Mouse (Mus musculus): Measurements from ENCODE around the gene Ociad1. TPM values are rescaled to one million over a fixed set of nuclear protein-coding genes. Genes with fewer than 3 reads are reported as not detected.
"Not testable (repeated sequence)": the region's sequence is repeated elsewhere in the genome, so short reads cannot be mapped to it uniquely, and the experiment has no call there.

The Ociad1 gene
- total RNA-seq, 2 experiments from 2014 or later: 454 to 476 TPM

DNA sequence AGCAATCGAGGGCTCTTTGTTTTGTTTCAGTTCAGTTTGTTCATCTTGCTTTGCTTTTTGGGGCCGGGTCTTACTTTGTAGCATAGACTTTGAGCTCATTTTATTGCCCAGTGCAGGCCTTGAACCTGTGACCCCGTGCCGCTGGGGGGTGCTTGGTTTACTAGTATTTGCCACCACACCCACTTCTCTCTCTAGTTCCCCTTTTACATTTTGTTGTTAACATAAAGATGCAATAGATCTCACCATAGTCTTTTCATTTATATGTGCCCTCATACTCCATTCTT lies 12.1 kb upstream of the Ociad1 start:
- no peak for DNase-seq (ENCODE audit: extremely low spot score in 1 of 2, low spot score in 1 of 2)

DNA sequence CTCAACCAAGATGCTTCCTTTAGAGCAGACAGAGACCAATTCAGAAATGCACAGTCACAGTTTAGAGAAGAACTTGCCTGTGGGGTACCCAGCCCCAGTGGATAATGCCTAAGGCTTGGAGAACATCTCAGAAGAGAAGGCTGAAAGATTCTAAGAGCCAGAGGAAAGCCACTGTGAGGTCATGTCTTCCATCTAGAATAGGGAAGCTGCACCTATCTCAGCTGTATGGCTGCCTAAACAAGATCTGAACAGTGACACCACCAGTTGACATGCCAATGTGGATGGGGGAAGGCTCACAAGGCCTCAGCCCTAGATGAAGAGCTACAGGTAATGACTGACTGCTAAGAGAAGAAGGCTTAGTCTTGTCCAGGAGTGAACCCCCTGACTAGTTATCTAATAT lies 8.5 kb upstream of the Ociad1 start:
- no peak for DNase-seq (ENCODE audit: extremely low spot score in 1 of 2, low spot score in 1 of 2)

- DNase-seq (ENCODE audit: extremely low spot score in 1 of 2, low spot score in 1 of 2): no peak
Measured at GRCm38 (mm10) chr5:73285470-73285978, 7.1 kb upstream of the Ociad1 start.

GRCm38 (mm10) chr5:73286603-73287002 lies 6.0 kb upstream of the Ociad1 start:
- DNase-seq (ENCODE audit: extremely low spot score in 1 of 2, low spot score in 1 of 2): no peak

DNA sequence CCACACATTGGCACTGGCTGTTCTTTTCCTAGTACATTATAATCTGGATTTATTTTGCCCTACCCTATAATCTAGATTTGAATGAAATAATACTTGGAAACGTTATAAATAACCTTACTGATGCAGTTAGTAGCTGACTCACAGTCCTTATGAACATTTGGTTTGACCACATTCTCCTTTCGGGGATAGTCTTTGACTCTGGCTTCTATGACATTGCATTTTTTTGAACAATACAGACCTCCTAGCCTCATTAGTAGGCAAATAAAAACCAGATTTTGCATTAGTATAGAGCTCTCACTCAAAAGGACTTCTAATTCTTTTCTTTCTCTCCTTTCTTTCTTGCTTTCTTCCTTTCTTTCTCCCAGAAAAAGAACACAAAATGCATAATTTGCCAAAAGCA lies 2.7 kb upstream of the Ociad1 start:
- no peak for DNase-seq (ENCODE audit: extremely low spot score in 1 of 2, low spot score in 1 of 2)

DNA sequence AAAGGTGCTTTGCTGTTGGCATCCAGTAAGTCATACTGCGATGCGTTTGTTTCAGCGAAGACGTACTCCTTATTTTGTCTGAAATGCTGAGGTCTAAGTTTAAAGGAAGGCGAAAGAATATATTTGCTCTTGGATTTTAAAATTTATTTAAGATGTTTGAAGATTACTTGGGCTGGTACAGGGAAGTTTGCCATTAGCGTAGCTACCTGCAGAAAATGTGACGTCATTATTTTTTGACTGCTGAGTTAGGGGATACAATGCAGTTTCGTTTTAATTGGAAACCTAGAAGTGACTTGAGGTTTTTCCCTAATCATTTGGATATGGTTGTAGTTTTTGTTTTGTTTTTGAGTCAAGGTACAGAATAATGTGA lies 859 bp downstream of the Ociad1 start:
- no peak for DNase-seq (ENCODE audit: extremely low spot score in 1 of 2, low spot score in 1 of 2)

DNA sequence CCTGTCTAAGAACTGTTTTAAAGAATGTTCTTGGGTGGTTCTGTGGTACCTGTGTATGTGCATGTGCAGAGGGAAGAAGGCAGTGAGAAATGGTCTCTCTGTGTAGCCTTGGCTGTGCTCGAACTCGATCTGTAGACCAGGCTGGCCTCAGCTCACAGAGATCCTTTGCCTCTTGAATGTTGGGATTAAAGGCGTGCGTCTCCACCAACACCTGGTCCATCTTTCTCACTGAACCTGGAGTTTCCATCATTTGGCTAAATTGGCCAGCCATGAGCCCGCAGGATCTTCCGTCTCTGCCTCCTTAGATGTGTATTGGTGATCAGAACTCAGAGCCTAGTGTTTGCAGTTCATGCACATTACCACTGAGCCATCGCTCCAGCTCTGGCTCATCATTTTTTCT lies 2.4 kb downstream of the Ociad1 start:
- no peak for DNase-seq (ENCODE audit: extremely low spot score in 1 of 2, low spot score in 1 of 2)

DNA sequence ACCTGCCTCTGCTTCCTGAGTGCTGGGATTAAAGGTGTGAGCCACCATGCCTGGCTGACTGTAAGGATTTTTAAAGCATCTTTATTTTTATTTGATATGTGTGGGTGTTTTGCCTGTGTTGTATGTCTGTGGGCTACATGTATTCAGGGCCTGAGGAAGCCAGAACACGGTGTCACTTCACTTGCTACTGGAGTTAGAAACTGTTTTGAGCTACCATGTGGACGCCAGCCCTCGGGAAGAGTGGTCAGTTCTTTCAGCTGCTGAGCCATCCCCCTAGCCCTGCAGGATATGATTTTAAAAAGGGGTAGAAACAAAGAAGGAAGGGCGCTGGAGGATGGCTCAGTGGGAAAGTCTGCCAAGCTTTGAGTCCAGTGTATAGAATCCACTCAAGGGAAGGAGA lies 3.3 kb downstream of the Ociad1 start:
- no peak for DNase-seq (ENCODE audit: extremely low spot score in 1 of 2, low spot score in 1 of 2)

- DNase-seq (ENCODE audit: extremely low spot score in 1 of 2, low spot score in 1 of 2): no peak
Measured at GRCm38 (mm10) chr5:73301601-73302307, 9.2 kb downstream of the Ociad1 start.

DNA sequence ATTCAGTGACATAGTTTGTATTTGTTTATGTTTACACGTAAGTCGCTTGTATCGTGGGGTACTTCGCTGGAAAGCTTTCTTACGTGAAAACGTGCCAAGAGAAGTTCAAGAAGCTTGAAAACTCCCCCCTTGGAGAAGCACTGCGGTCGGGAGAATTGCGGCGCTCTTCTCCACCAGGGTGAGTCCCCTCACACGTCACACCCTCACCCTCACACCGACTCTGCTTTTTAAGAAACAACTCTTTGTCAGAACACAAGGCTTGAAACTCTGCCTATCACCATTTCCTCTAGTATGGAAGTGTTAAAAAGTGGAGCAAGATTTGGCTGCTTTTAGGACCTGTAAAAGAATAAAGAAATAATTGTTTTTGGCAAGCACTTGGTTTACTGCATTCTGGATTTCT lies 11.9 kb downstream of the Ociad1 start:
- DNase-seq (ENCODE audit: extremely low spot score in 1 of 2, low spot score in 1 of 2): no peak

DNA sequence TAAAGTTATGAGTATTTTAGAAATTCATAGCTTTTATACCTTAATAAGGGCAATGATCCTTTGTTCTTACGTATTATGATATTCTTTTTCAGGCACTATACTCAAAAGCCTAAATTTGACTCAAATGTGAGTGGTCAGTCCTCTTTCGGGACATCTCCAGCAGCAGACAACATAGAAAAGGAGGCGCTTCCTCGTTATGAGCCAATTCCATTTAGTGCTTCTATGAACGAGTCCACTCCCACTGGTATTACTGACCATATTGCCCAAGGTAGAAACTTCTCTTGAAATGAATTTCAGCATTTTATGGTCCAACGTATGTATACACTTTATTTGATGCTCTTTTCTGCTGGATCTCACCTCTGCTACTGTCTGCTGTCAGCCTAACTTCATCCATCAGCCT lies 13.9 kb downstream of the Ociad1 start:
- no peak for DNase-seq (ENCODE audit: extremely low spot score in 1 of 2, low spot score in 1 of 2)

DNA sequence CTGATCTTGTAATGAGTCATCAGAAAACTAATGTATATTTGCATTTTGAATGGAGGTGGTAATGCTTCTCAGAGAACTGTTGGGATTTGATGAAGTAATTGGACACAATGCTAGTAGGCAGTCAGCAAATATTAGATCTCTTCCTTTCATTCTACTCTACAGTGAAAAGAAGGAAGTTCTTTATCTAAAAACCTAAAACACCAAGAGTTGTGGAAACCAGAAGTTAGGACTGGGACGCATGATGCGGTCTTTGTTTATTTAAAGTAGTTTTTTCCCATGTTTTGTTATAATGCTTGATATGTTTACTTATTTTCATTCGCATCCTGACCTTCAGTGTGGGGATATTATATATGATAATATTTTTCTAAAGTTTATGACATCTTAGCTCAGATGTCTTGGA lies 14.7 kb downstream of the Ociad1 start:
- DNase-seq (ENCODE audit: extremely low spot score in 1 of 2, low spot score in 1 of 2): no peak

DNA sequence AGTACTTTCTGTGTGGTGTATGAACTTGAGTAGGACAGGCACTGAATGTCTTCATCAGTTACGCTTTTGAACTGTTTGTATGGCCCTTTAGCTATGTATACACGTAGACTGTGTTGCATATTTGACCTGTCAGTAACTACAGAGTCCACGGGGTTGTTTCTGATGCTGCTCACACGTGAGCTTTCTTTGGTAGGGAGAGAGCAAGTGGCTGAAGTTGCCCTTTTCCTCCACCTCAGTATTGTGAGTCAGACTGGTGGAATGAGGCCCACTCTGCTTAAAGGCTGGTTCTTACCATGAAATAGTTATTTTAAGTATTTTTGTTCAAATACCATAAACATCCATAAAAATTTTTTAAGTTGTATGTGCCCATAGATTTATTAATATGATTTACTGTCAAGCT lies 16.9 kb downstream of the Ociad1 start:
- no peak for DNase-seq (ENCODE audit: extremely low spot score in 1 of 2, low spot score in 1 of 2)

DNA sequence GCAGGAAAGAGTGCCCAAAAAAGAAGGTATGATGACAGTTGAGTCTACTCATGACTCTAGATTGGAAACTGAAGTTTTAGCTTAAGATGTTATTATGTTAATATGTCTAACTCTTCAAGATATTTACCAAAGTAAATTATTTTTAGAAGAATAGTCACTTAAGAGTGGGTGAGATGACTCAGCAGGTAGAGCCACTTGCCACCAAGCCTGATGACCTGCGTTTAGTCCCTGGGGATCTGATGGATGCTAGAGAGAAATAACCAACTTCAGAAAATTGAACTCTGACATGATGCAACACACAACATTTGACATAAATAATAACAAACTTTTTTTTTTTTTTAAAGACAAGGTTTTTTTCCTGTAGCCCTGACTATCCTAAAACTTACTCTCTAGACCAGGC lies 17.8 kb downstream of the Ociad1 start:
- DNase-seq (ENCODE audit: extremely low spot score in 1 of 2, low spot score in 1 of 2): no peak

GRCm38 (mm10) chr5:73311458-73311857 lies 18.9 kb downstream of the Ociad1 start:
- no peak for DNase-seq (ENCODE audit: extremely low spot score in 1 of 2, low spot score in 1 of 2)

GRCm38 (mm10) chr5:73313591-73313990 lies 21.0 kb downstream of the Ociad1 start:
- DNase-seq (ENCODE audit: extremely low spot score in 1 of 2, low spot score in 1 of 2): no peak

DNA sequence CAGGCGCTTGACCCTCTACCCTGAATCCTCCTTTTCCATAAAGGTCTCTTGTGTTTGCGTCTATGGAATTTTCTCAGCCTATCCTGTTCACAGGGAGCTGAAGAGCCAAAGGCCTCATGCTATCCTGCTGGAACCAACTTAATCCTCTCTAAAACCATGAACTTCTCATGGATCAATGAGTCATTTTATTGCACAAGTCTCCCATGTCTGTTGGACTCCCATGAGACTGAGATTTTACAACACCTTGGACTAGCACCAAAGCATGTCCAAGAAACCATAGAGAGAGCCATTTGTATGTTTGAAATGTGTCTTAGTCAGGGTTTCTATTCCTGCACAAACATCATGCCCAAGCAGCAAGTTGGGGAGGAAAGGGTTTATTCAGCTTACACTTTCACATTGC lies 22.1 kb downstream of the Ociad1 start:
- no peak for DNase-seq (ENCODE audit: extremely low spot score in 1 of 2, low spot score in 1 of 2)

DNA sequence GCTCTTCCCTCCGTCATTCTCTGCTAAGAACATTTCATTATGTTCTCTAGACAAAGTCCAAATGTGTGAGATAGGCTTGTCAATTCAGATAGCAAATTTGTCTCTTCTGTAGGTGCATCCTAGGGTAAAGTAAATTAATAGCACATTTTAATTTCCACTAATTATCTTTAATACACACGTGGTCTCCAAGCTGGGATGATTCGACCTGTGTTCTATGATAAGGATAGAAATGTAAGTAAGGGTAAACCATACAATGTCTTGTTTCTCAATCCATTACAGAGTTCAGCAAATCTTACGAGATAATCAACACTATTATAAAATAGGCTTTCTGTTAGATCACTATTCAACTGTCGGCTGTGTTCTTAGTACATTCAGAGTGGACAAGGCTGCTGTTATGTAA lies 26.7 kb downstream of the Ociad1 start:
- no peak for DNase-seq (ENCODE audit: extremely low spot score in 1 of 2, low spot score in 1 of 2)

DNA sequence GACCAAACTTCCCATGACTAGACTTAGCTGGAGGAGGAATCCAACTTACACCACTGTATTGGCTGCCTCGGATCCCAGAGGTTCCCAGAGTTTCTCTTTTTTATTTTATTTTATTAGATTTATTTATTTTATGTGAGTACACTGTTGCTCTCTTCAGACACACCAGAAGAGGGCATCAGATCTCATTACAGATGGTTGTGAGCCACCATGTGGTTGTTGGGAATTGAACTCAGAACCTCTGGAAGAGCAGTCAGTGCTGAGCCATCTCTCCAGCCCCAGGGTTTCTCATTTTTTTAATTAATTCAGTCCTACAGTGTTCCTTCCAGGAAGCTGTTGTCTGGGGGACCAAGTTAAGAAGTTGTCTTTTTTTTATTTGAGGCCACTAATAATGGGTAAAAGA lies 30.1 kb downstream of the Ociad1 start:
- not testable (repeated sequence) for DNase-seq (ENCODE audit: extremely low spot score in 1 of 2, low spot score in 1 of 2)

DNA sequence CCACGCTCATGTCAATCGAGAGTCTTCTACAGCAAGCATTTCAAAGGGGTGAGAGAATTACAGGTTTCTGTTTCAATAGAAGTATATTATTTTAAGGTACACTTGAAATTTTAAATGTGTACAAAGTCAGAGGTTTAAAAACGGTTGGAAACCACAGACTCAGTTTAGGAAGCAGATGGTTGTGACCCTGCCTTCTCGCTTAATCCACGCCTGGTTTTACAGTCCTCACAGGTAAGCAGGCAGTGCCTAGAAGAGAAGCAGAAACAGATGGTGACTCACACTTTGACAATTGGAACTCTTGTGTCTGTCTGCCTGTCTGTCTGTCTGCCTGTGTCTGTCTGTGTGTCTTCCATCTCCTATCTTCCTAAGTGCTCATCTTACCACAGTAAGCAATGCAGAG lies 31.0 kb downstream of the Ociad1 start:
- no peak for DNase-seq (ENCODE audit: extremely low spot score in 1 of 2, low spot score in 1 of 2)

DNA sequence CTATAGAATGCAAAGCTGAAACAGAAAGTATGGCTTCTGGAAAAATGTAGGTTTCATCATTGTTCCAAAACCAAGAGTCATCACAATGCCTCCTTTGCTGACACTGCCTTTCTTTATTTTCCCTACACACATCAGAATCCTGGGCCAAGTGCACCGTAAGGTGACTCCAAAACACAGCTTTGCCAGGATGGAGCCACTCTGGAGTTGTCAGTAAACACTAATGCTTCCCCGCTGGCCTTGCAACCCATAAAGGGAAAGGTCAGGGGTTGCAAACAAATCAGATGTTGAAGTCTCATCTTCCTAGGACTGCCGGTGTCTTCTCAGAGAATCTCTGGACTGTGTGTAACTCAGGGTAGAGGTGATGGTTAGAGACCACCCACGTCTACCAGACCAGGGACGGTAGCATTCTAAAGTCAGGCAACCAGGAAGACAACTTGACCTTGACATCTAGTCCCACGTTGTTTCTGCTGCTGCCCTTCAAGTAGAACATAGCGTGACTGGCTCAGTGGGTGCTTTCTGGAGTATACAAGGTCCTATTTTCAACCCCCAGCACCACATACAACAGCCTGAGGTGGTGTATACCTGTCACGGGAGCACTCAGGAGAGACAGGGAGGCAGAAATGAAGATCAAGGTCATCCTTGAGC lies 32.1 kb downstream of the Ociad1 start:
- DNase-seq (ENCODE audit: extremely low spot score in 1 of 2, low spot score in 1 of 2): no peak

DNA sequence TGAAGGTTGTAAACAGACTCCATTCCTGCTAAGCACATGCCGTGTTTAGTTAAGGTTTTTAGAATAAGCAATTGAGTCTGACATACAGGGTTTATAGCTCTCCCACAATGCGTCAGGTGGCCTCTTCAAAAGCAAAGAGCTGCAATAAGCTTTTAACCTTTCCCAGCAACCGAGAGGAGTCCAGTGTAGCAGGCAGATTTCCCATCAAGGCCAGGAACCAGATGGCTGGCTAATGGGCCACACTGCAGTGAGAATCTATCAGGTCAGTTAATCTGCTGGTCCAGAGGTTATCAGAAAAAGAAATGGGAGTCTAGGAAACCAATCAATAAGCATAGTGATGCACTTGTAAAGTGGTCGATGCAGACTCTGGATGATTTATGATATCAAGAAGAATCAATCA lies 38.4 kb downstream of the Ociad1 start:
- DNase-seq (ENCODE audit: extremely low spot score in 1 of 2, low spot score in 1 of 2): no peak

DNA sequence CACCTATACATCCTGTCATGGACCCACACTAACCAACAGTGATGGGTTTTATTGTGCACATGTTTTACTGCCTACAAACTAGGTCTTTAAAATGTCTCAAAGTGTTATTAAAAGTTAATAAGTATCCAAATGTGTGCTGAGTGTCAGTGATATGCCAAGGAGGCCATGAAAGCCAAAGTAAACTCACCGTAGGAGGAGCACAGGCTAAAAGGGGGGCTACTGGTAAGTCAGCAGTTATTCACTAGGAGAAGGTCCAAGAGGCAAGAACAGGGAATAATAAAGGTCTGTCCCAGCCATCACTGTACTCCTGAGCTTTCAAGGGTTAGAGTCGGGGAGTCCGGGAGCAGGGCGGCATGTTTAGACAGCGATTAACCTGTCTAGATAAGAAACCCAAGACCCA lies 43.9 kb downstream of the Ociad1 start:
- DNase-seq (ENCODE audit: extremely low spot score in 1 of 2, low spot score in 1 of 2): no peak
